Mouse (Mus musculus) c-Kit-negative CD71-positive TER-119-positive erythroid progenitor cells, embryonic 14.5 days (primary cell): ENCODE results near the gene Pramel7.
"Not testable (repeated sequence)": the region's sequence is repeated elsewhere in the genome, so short reads cannot be mapped to it uniquely, and the experiment has no call there.

Experiments
- DNase-seq: peaks from one replicate; pipeline ENCODE4 v3.0.0-alpha.2; 2013; ENCODE audit warnings: low read depth, low spot score

Gene Pramel7

GRCm38 (mm10) chr2:87496993-87497392 lies at the start of gene Pramel7:
Pramel7 (minus strand) TSS chr2:87497093.
- DNase-seq, result not testable (repeated sequence)

DNA sequence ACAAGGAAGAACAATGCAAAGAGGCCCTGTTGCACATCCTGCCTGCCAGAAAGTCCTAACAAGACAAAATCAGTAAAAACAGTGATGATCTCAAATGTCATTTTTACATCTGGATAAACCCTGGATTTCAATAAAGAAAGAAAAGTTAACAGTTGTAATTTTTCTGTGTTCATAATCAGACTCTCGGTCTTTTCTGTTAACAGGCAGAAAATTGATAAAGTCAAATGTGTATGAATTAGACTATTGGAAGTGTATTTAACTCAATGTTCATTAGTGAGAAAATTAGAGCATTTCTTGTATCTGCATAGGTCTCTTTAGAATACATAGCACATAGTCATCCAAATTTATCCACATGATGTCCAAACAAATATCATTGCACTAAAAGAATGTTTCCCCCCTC lies 48.5 kb upstream of the Pramel7 start, which contains the start of gene Olfr1128:
Gene Olfr1128 (minus strand): TSS at position 101 of the 400 bp plus-strand sequence.
- DNase-seq, result no peak

- no peak for DNase-seq
These were observed 37.9 kb upstream of the Pramel7 start for GRCm38 (mm10) chr2:87534826-87535225.

- no peak for DNase-seq
These were observed 34.6 kb upstream of the Pramel7 start, which contains the start of gene Olfr153 for GRCm38 (mm10) chr2:87531496-87531895. Olfr153 (plus strand) TSS chr2:87531796.

GRCm38 (mm10) chr2:87525899-87526616 lies 29.2 kb upstream of the Pramel7 start:
- not testable (repeated sequence) for DNase-seq

- no peak for DNase-seq
These were observed 23.8 kb upstream of the Pramel7 start for GRCm38 (mm10) chr2:87520651-87521050.

DNA sequence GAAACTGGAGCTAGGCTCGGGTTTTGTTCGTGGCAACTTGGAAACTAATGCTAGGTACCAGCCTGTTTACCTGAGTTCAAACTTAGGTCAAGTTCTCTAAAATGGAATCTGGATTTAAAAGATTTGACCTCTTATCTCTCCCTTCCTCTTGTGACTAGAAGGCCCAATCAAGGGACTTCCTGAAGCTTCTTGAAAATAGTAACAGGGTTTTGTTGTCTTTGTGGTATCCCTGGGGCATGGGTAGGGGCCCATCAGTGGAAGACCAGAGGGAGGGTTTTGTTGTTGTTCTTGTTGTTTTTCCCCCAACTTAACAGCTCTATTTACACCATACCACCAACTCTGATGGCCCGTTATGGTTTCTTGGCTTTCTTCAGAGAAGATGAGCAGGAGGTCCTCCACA lies 19.7 kb upstream of the Pramel7 start:
- DNase-seq, result no peak

GRCm38 (mm10) chr2:87515457-87516060 lies 18.7 kb upstream of the Pramel7 start:
- no peak for DNase-seq

DNA sequence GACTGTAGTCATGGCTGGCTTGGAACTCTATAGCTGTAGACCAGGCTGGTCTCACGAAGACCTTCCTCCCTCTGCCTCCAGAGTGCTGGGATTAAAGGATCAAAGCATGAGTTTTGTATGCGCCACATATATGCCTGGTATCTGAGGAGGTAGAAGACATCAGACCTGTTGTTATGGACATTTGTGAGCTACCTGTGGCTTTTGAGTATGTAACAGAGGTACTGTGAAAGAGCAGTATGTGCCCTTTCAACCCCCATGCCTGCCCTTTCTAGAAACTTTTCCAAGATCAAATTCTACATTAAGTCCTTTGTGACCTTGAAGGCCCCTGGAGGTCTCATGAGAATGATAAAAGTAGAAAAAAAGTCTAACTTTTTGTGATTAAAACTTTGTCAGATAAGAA lies 18.2 kb upstream of the Pramel7 start:
- DNase-seq, result no peak

DNA sequence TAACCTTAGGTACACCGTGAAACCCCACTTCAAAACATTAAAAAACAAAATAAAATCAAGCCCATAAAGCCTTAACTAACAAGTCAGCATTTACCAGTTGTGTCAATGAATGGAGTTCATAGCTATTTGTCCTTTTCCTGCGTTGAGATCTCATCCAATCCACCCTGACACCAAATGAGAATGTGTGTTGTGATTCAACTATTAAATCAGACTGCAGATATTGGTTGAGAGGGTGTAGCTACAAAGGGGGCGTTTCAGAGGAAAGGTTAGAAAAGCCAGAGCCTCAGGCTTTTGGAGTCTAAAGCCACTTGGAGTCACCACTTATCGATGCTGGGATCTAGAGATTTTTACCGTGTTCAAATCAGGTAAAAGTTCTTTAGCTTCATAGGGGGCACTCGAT lies 9.4 kb upstream of the Pramel7 start, which contains the start of gene Pramel6:
Gene Pramel6 (plus strand): TSS at position 301 of the 400 bp plus-strand sequence.
- DNase-seq, result no peak

DNA sequence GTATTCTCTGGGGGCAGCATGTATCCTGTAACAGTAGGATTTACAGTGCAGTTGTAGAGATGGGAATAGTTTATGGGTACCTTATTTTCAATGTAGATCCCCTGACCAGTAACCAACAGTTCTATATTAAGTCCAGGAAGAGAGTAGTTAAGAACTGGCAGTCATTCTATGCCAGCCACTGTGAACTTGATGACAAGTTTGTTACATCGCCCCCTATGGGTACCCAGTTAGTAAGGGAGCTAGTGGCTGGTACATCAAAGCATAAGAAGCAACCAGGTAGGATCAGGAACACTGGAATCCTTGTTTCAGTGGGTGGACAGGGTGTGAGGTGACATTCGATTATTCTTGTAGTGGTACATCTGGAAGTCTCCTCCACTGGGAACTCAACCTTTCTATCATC lies 14.6 kb downstream of the Pramel7 start:
- DNase-seq, result no peak

DNA sequence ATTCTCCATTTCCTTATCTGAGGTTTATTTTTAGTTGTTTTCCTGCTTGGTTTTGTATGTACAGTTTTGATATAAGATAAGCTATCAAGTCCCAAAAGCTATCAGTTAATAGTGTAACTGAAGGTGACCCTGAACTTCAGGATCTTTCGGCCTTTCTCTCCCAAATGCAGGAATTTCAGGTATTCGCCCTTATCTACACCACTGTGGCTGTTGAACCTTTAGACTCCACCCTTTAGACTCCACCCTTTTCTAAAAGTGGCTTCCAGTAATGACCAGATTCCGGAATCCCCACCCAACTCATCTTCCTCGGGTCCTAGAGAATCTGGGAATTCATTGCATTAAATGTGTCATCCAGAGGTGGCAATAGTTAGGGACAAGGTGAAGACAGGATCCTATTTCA lies 15.7 kb downstream of the Pramel7 start:
- DNase-seq, result no peak

- DNase-seq, result no peak
These were observed 16.7 kb downstream of the Pramel7 start for GRCm38 (mm10) chr2:87480207-87480606.

GRCm38 (mm10) chr2:87461769-87462168 lies 35.1 kb downstream of the Pramel7 start:
- DNase-seq, result no peak

DNA sequence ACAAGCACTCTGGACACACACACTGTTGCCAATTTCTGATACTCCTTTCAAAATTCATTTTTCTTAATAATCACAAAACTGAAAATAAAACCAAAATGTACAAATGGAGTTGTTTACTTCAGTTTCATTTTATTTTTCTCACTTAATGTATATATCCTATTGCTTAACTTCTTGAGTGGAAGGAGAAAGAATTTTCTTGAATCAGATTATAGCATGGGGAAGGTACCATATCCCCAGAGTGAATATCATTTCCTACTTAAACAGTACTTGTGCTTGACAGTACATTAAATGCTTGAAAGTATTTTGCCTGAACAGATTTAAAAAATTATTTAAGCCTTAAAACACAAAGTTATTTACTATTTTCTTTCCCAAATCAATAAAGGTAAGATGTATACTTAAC lies 43.2 kb downstream of the Pramel7 start, which contains the start of gene Olfr1126:
Gene Olfr1126 (plus strand): TSS at position 301 of the 400 bp plus-strand sequence.
- no peak for DNase-seq
